Mouse (Mus musculus): Measurements from ENCODE around the gene Gpat2. TPM values are rescaled to one million over a fixed set of nuclear protein-coding genes. Genes with fewer than 3 reads are reported as not detected.

Gpat2 gene
- total RNA-seq, 2 experiments from 2014 or later: not detected

- intact Hi-C loops (cut with DNase I): loop anchor here (2.0 kb wide), 1 partner anchor 90 kb away; the partner anchor contains the start of gene Adra2b
- Histone ChIP-seq H3K27ac (no peak overlapping the region), H3K4me3 (no peak overlapping the region)
- no peak for DNase-seq
- TF ChIP-seq CTCF (IDR thresholded peaks at IDR 0.05): no peak
These were observed 28.1 kb downstream of the Gpat2 start for GRCm38 (mm10) chr2:127453141-127453540.

GRCm38 (mm10) chr2:127453764-127454163 is 28.8 kb downstream of the Gpat2 start:
- peak; percentile 72 for DNase-seq
- peak; percentile 96 for TF ChIP-seq CTCF (IDR thresholded peaks at IDR 0.05)

GRCm38 (mm10) chr2:127459341-127459740 is 34.3 kb downstream of the Gpat2 start:
- intact Hi-C loops (cut with DNase I): no loop called here
- H3K4me3 ChIP-seq: no peak overlapping the region
- TF ChIP-seq CTCF (IDR thresholded peaks at IDR 0.05): no peak
- no peak for DNase-seq
- no peak overlapping the region for H3K27ac ChIP-seq

More at GRCm38 (mm10) chr2:127453764-127454163, 28.8 kb downstream of the Gpat2 start:
- no peak overlapping the region for H3K4me3 ChIP-seq
- no peak overlapping the region for H3K27ac ChIP-seq
- intact Hi-C loops (cut with DNase I): loop anchor here (2.0 kb wide), 1 partner anchor 91 kb away; the partner anchor contains the start of gene Adra2b

- TF ChIP-seq CTCF (IDR thresholded peaks at IDR 0.05): no peak
- intact Hi-C loops (cut with DNase I): no loop called here
- Histone ChIP-seq H3K4me3 (no peak overlapping the region), H3K27ac (no peak overlapping the region)
- DNase-seq: no peak
These were observed 36.4 kb downstream of the Gpat2 start for GRCm38 (mm10) chr2:127461351-127461750.

GRCm38 (mm10) chr2:127462314-127462713 is 37.3 kb downstream of the Gpat2 start:
- H3K4me3 ChIP-seq: no peak overlapping the region
- peak; percentile 73 for DNase-seq
- peak; percentile 94 for TF ChIP-seq CTCF (IDR thresholded peaks at IDR 0.05)
- intact Hi-C loops (cut with DNase I): loop anchor here (1.0 kb wide), 2 partner anchors 39 to 97 kb away; no protein-coding TSS in a partner anchor
- H3K27ac ChIP-seq: no peak overlapping the region; the same call in 1 of the 2 replicates

- no peak for TF ChIP-seq CTCF (IDR thresholded peaks at IDR 0.05)
- H3K4me3 ChIP-seq: no peak overlapping the region
- no peak overlapping the region for H3K27ac ChIP-seq
- no peak for DNase-seq
- intact Hi-C loops (cut with DNase I): no loop called here
These were observed 45.2 kb downstream of the Gpat2 start for GRCm38 (mm10) chr2:127470183-127470582.

GRCm38 (mm10) chr2:127470661-127471060 is 45.7 kb downstream of the Gpat2 start:
- Histone ChIP-seq H3K4me3 (no peak overlapping the region), H3K27ac (no peak overlapping the region)
- no peak for DNase-seq
- TF ChIP-seq CTCF (IDR thresholded peaks at IDR 0.05): no peak
- intact Hi-C loops (cut with DNase I): no loop called here

- Histone ChIP-seq H3K27ac (no peak overlapping the region), H3K4me3 (no peak overlapping the region)
- intact Hi-C loops (cut with DNase I): no loop called here
- no peak for TF ChIP-seq CTCF (IDR thresholded peaks at IDR 0.05)
- DNase-seq: no peak
These were observed 46.3 kb downstream of the Gpat2 start for GRCm38 (mm10) chr2:127471281-127471680.

GRCm38 (mm10) chr2:127472279-127472678 is 47.3 kb downstream of the Gpat2 start:
- TF ChIP-seq CTCF (IDR thresholded peaks at IDR 0.05): no peak
- no peak for DNase-seq
- Histone ChIP-seq H3K27ac (no peak overlapping the region), H3K4me3 (no peak overlapping the region)
- intact Hi-C loops (cut with DNase I): no loop called here

- Histone ChIP-seq H3K4me3 (no peak overlapping the region), H3K27ac (no peak overlapping the region)
- intact Hi-C loops (cut with DNase I): no loop called here
- no peak for TF ChIP-seq CTCF (IDR thresholded peaks at IDR 0.05)
- DNase-seq: no peak
These were observed 54.2 kb downstream of the Gpat2 start for GRCm38 (mm10) chr2:127479210-127479609.

GRCm38 (mm10) chr2:127479763-127480162 is 54.8 kb downstream of the Gpat2 start:
- DNase-seq: no peak
- no peak overlapping the region for H3K4me3 ChIP-seq
- intact Hi-C loops (cut with DNase I): no loop called here
- H3K27ac ChIP-seq: no peak overlapping the region
- no peak for TF ChIP-seq CTCF (IDR thresholded peaks at IDR 0.05)

GRCm38 (mm10) chr2:127481841-127482532 is 57.0 kb downstream of the Gpat2 start:
- peak; percentile 36 for DNase-seq
- Histone ChIP-seq H3K4me3 (peak overlapping the region; percentile 81), H3K27ac (peak overlapping the region; percentile 28)
- TF ChIP-seq CTCF (IDR thresholded peaks at IDR 0.05): no peak
- intact Hi-C loops (cut with DNase I): no loop called here

GRCm38 (mm10) chr2:127482533-127482911 is 57.5 kb downstream of the Gpat2 start:
- Histone ChIP-seq H3K27ac (peak overlapping the region; percentile 28), H3K4me3 (peak overlapping the region; percentile 81)
- intact Hi-C loops (cut with DNase I): no loop called here
- no peak for TF ChIP-seq CTCF (IDR thresholded peaks at IDR 0.05)
- peak; percentile 85 for DNase-seq

GRCm38 (mm10) chr2:127483001-127483400 is 58.0 kb downstream of the Gpat2 start:
- peak; percentile 38 for DNase-seq
- intact Hi-C loops (cut with DNase I): no loop called here
- Histone ChIP-seq H3K27ac (peak overlapping the region; percentile 28), H3K4me3 (peak overlapping the region; percentile 81)
- no peak for TF ChIP-seq CTCF (IDR thresholded peaks at IDR 0.05)

Data from gastrocnemius, adult 2 months (tissue).